ENCODE assay signal across 35 mouse cellular contexts in the genomic region with DNA sequence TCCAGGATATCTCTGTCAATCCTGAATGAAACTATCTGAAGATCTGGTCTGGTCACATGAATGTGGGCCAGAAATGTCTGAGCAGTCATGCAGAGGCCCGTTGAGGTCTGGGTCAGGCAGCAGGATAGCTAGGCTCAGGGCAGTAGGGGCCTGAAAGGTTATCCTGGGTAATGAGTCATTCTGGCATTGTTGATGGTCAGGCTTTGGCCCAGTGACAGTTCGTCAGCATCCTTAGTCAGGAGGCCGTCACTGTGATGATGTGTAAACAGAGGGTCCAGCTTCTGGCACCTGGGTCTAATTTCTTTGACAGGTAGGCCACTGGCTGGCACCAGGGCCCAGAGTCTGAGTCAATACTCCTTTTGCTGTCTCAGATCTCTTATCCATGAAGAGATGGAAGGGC. TPM values are rescaled to one million over a fixed set of nuclear protein-coding genes. Genes with fewer than 3 reads are reported as not detected.
A peak's percentile ranks its signal among the peaks of the same experiment; 100 is the strongest.
DNase-seq lines count a peak whose midpoint lies in the region; ATAC-seq lines count a peak whose summit lies in the region.
"Had no signal": no experiment of that assay in that cellular context is flagged by ENCODE, and none has a peak within 500 bp of the region (broad histone marks: within the 10 kb centered on the region; RNA-seq: fewer than 3 reads in every experiment).

No protein-coding gene starts in this region.

- H3K27ac ChIP-seq in intestine, embryonic 16.5 days (ENCODE audit: low read length): no peak overlapping the region
- H3K27ac ChIP-seq: embryonic facial prominence, embryonic 10.5 days; embryonic facial prominence, embryonic 15.5 days; forebrain, embryonic 12.5 days; heart, embryonic 13.5 days; hindbrain, embryonic 10.5 days; hindbrain, embryonic 15.5 days; layer of hippocampus, adult 2 months; limb, embryonic 10.5 days; limb, embryonic 15.5 days; liver, embryonic 15.5 days; midbrain, embryonic 10.5 days; midbrain, embryonic 15.5 days; neural tube, embryonic 12.5 days; stomach, postnatal 0 days had no signal

- ATAC-seq in intestine, embryonic 16.5 days: no peak
- ATAC-seq in CD4-positive, CD25-positive, alpha-beta regulatory T cell, adult 4 months: no peak
- ATAC-seq: inflammation-experienced regulatory T-cells, adult 6 months; midbrain, embryonic 15.5 days had no signal

- H3K9me3 ChIP-seq in intestine, embryonic 16.5 days (ENCODE audit: control insufficient read depth, low read length): no peaks in the 10 kb centered on the region
- H3K9me3 ChIP-seq: embryonic facial prominence, embryonic 10.5 days; embryonic facial prominence, embryonic 15.5 days; forebrain, embryonic 12.5 days; heart, embryonic 13.5 days; hindbrain, embryonic 10.5 days; hindbrain, embryonic 15.5 days; limb, embryonic 10.5 days; limb, embryonic 15.5 days; liver, embryonic 15.5 days; midbrain, embryonic 10.5 days; midbrain, embryonic 15.5 days; neural tube, embryonic 12.5 days had no signal

- 70% methylated on average over 3 of the region's 3 CpGs for WGBS in intestine, embryonic 16.5 days

- DNase-seq in cerebellum, postnatal 10 days: peak; percentile 1 to 6
- DNase-seq in cerebellum, postnatal 14 days: no peak
- peak; percentile 18 for DNase-seq in 3T3-L1 (ENCODE audit: low read depth, low spot score)
- peak; percentile 63 for DNase-seq in adrenal gland, adult 2 months
- peak; percentile 7 to 41 for DNase-seq in adrenal gland, postnatal 36 days
- DNase-seq: cerebellum, adult 18-20 months; gastrocnemius, postnatal 25 days; heart, adult 18-20 months; heart, postnatal 10 days; kidney, adult 18-20 months; kidney, postnatal 36 days; layer of hippocampus, postnatal 36 days; lung, embryonic 14.5 days; lung, postnatal 14 days; right cerebral cortex, adult 18-20 months; right cerebral cortex, postnatal 4 days; thymus, adult 18-20 months; thymus, postnatal 25 days had no signal

- H3K9ac ChIP-seq in intestine, embryonic 16.5 days (ENCODE audit: low read depth, low read length): no peak overlapping the region
- H3K9ac ChIP-seq: embryonic facial prominence, embryonic 15.5 days; forebrain, embryonic 12.5 days; heart, embryonic 13.5 days; hindbrain, embryonic 15.5 days; limb, embryonic 15.5 days; liver, embryonic 15.5 days; lung, embryonic 14.5 days; midbrain, embryonic 15.5 days; neural tube, embryonic 12.5 days had no signal

- no peak overlapping the region for H3K4me3 ChIP-seq in intestine, embryonic 16.5 days (ENCODE audit: low read length)
- H3K4me3 ChIP-seq: embryonic facial prominence, embryonic 10.5 days; embryonic facial prominence, embryonic 15.5 days; forebrain, embryonic 12.5 days; heart, embryonic 13.5 days; hindbrain, embryonic 10.5 days; hindbrain, embryonic 15.5 days; layer of hippocampus, adult 2 months; limb, embryonic 10.5 days; limb, embryonic 15.5 days; liver, embryonic 15.5 days; midbrain, embryonic 10.5 days; midbrain, embryonic 15.5 days; neural tube, embryonic 12.5 days had no signal

- H3K4me2 ChIP-seq in intestine, embryonic 16.5 days (ENCODE audit: low read depth, low read length): no peak overlapping the region
- H3K4me2 ChIP-seq: embryonic facial prominence, embryonic 15.5 days; forebrain, embryonic 12.5 days; heart, embryonic 13.5 days; hindbrain, embryonic 15.5 days; limb, embryonic 15.5 days; liver, embryonic 15.5 days; lung, embryonic 14.5 days; midbrain, embryonic 15.5 days; neural tube, embryonic 12.5 days had no signal

- no peaks in the 10 kb centered on the region for H3K27me3 ChIP-seq in intestine, embryonic 16.5 days (replicated peaks; ENCODE audit: control insufficient read depth, insufficient read depth, low read length)
- H3K27me3 ChIP-seq: embryonic facial prominence, embryonic 15.5 days; forebrain, embryonic 12.5 days; heart, embryonic 13.5 days; hindbrain, embryonic 15.5 days; limb, embryonic 15.5 days; liver, embryonic 15.5 days; midbrain, embryonic 15.5 days; neural tube, embryonic 12.5 days had no signal

- no peaks in the 10 kb centered on the region for H3K36me3 ChIP-seq in intestine, embryonic 16.5 days (ENCODE audit: control insufficient read depth, insufficient read depth, low read length)
- H3K36me3 ChIP-seq: embryonic facial prominence, embryonic 15.5 days; forebrain, embryonic 12.5 days; hindbrain, embryonic 15.5 days; limb, embryonic 15.5 days; liver, embryonic 15.5 days; midbrain, embryonic 15.5 days; neural tube, embryonic 12.5 days had no signal

- no peaks in the 10 kb centered on the region for H3K4me1 ChIP-seq in intestine, embryonic 16.5 days (ENCODE audit: control insufficient read depth, insufficient read depth, low read length)
- H3K4me1 ChIP-seq: embryonic facial prominence, embryonic 10.5 days; embryonic facial prominence, embryonic 15.5 days; forebrain, embryonic 12.5 days; heart, embryonic 13.5 days; hindbrain, embryonic 10.5 days; hindbrain, embryonic 15.5 days; limb, embryonic 10.5 days; limb, embryonic 15.5 days; liver, embryonic 15.5 days; midbrain, embryonic 10.5 days; midbrain, embryonic 15.5 days; neural tube, embryonic 12.5 days had no signal

RNA-seq across cellular contexts. Expression of a gene that starts 28.4 kb away (rescaled TPM):
- 10 to 100 TPM; 46.1 to 46.4 TPM for total RNA-seq in adrenal gland, adult 2 months (2021)
- polyA plus RNA-seq in adrenal gland, adult 2 months (2012; rRNA removed): 0.76 and 1.2 TPM in 2 replicates
- 10 to 100 TPM; 43.9 to 50.5 TPM for total RNA-seq in adrenal gland, postnatal 36 days (2021)
- polyA plus RNA-seq in intestine, embryonic 16.5 days (2015; fragmentation: Nextera tagmentation; extraction: Ambion mirVana): 64.8 and 70.6 TPM in 2 replicates
- polyA plus RNA-seq in CD4-positive, CD25-positive, alpha-beta regulatory T cell, adult 4 months (2017; shearing (Covaris generic)): 10 to 100 TPM; 25.1 to 33.1 TPM

Comparison
In these comparisons a context has a peak if more than half of its experiments do, and no peak if none do; other contexts are left out.
1. DNase-seq: peak in cerebellum, postnatal 10 days (2 of 2), 3T3-L1 (single experiment), adrenal gland, adult 2 months (single experiment) and adrenal gland, postnatal 36 days (2 of 2); none in cerebellum, postnatal 14 days (0 of 2).
2. RNA of a gene that starts 28.4 kb away (polyA plus RNA-seq): 64.8 to 70.6 TPM in intestine, embryonic 16.5 days and 25.1 to 33.1 TPM in CD4-positive, CD25-positive, alpha-beta regulatory T cell, adult 4 months; 0.76 to 1.2 TPM in adrenal gland, adult 2 months; every median in the first group is over 10 times any median in the second.